Mouse (Mus musculus) testis, postnatal 14 days (tissue): ENCODE measurements around the gene Tomm5.
"Not testable (repeated sequence)": the region's sequence is repeated elsewhere in the genome, so short reads cannot be mapped to it uniquely, and the experiment has no call there.

ENCODE experiments used
- DNase-seq: peaks from one replicate; pipeline ENCODE4 v3.0.0; 2021; ENCODE audit warnings: low spot score

The Tomm5 gene

DNA sequence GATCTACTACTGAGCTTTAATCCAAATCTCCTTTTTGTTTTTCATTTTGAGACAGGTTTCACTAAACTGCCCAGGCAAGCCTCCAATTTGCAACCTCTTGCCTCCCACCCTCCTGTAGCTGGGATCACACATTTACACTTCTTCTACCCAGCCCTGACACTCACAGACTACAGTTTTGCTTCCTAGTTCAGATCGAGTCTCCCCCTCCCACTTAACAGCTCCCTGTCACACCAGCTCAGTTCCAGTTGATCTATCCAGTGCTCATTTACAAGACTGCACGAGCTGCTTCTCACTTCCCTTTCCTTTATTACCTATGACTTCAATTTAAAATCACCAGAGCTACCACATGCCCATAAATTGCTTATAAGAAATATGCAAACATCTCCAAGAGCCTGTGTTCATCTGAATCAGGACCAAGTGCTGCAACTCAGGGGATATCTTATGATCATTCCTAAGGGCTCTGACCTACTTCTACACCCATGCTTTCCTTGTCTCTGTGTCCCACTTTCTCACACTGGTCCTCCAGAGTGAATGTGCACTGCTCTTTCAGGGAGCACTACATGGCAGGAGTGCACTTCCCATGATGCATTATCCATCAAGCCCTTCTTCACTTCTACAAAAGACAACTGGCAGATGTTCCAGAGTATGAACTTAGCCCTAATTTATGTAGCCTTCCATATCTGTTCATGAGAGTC lies 41.7 kb downstream of the Tomm5 start:
- no peak for DNase-seq

DNA sequence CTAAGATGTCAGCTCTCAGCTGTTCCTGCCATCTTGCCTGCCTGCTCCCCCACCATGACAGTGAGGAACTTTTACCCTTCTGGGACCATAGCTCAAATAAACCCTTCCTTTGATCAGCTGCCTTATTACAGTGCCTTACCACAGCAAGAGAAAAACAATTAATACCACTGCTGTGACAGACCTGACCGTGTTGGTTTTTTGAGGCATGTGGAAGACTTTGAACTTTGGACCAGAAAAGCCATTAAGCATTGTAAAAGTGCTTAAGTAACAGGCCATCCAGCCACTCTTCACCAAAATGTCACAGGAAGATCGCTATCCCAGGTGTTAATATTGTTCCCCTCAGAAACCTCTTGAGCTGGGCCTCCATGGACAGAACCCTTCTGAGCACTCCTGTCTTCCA lies 43.3 kb downstream of the Tomm5 start:
- DNase-seq = no peak

DNA sequence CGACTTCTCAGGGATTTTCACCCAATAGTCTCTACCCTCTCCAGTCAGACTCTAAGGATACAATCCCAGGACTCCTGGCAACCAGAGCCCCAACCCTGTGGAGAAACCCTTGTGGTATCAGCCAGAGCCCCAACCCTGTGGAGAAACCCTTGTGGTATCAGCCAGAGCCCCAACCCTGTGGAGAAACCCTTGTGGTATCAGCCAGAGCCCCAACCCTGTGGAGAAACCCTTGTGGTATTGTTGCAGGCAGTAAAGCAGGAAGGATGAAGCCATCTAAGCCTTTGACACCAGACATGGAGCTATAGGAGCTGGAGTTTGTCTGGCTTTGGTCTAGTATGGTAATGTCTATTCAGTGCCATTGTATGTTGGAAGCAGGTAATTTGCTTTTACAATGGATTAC lies 44.1 kb downstream of the Tomm5 start:
- DNase-seq = not testable (repeated sequence)

GRCm38 (mm10) chr4:45055451-45055850 lies 52.5 kb downstream of the Tomm5 start:
- no peak for DNase-seq
